Mouse (Mus musculus) bone marrow macrophage, adult 2 months (primary cell): ENCODE measurements around the gene Rcsd1.

Source experiments
- CTCF ChIP-seq: IDR thresholded peaks from 2 replicates; pipeline ENCODE4 v1.5.1; 2012; ENCODE audit warnings: low read depth, mild to moderate bottlenecking, low read length, moderate library complexity
- POLR2A ChIP-seq: IDR thresholded peaks from 2 replicates; pipeline ENCODE4 v1.6.1; 2012; ENCODE audit warnings: mild to moderate bottlenecking, low read depth, low read length, borderline replicate concordance

DNA sequence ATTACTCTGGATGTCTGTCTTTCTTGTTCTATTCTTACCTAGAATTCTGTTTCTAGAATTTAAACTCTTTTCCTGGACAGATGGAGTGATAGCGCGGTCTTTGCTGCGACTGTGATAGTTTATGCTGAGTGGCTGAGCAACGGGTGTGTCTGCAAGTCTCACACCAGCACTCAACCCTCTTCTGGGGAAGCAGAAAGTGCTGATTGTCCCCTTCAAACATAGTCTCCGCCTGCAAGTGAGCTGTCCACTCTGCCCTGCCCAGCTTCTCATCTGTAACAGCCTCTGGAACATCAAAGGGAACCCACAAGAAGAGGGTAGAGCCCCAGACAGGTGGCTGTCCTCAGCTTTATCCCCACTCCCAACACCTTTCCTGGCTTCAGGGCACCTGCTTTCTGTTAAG, 19.7 kb downstream of the Rcsd1 start:
- TF ChIP-seq POLR2A (no peak), CTCF (no peak)
